Mouse (Mus musculus) limb, embryonic 12.5 days (tissue): ENCODE data around the gene Crtac1. TPM values are rescaled to one million over a fixed set of nuclear protein-coding genes. Genes with fewer than 3 reads are reported as not detected.
A peak's percentile ranks its signal among the peaks of the same experiment; 100 is the strongest.

Experiments
- ATAC-seq: fragments of 200-750 bp; cut with Nextera tagmentation; 2 replicates; pipeline ENCODE4 v1.8.0; 2017; ENCODE audit warnings: low read depth, moderate TSS enrichment; ENCODE audit not compliant: insufficient number of reproducible peaks, insufficient read depth, low FRiP score, low TSS enrichment
- H3K27ac ChIP-seq: fragments of 300-500 bp; sonication (generic); 2 replicates; pipeline ENCODE4 v1.5.1; 2016; ENCODE audit warnings: mild to moderate bottlenecking, moderate library complexity
- H3K27me3 ChIP-seq: fragments of 300-500 bp; sonication (generic); 2 replicates; pipeline ENCODE4 v1.6.1; 2016; ENCODE audit warnings: mild to moderate bottlenecking, moderate library complexity
- H3K36me3 ChIP-seq: fragments of 300-500 bp; sonication (generic); 2 replicates; pipeline ENCODE4 v1.6.1; 2016; ENCODE audit warnings: mild to moderate bottlenecking, moderate library complexity
- H3K4me1 ChIP-seq: fragments of 300-500 bp; sonication (generic); replicated peaks from 2 replicates; pipeline ENCODE4 v1.6.1; 2016
- H3K4me2 ChIP-seq: fragments of 300-500 bp; sonication (generic); 2 replicates; pipeline ENCODE4 v1.6.1; 2016; ENCODE audit warnings: mild to moderate bottlenecking, moderate library complexity
- H3K4me3 ChIP-seq: fragments of 300-500 bp; sonication (generic); replicated peaks from 2 replicates; pipeline ENCODE4 v1.5.1; 2016; ENCODE audit warnings: mild to moderate bottlenecking
- H3K9ac ChIP-seq: fragments of 300-500 bp; sonication (generic); replicated peaks from 2 replicates; pipeline ENCODE4 v1.6.1; 2016; ENCODE audit warnings: mild to moderate bottlenecking, moderate library complexity
- H3K9me3 ChIP-seq: fragments of 300-500 bp; sonication (generic); 2 replicates; pipeline ENCODE4 v1.6.1; 2016; ENCODE audit warnings: mild to moderate bottlenecking, moderate library complexity
- WGBS: fragments of 180-500 bp; shearing (Covaris S2); methylation state at CpG from one replicate; pipeline ENCODE4 v1.1.7; 2016; 5-methylcytosine and 5-hydroxymethylcytosine counted together
- polyA plus RNA-seq: library from polyadenylated mRNA; unstranded; fragments of >200 nt; fragmentation: Nextera tagmentation; extraction: Ambion mirVana; gene quantifications from 2 replicates; pipeline ENCODE4 v1.2.1, GENCODE M21; 2016

The Crtac1 gene
- 3.5 and 4.6 TPM in 2 replicates for polyA plus RNA-seq

DNA sequence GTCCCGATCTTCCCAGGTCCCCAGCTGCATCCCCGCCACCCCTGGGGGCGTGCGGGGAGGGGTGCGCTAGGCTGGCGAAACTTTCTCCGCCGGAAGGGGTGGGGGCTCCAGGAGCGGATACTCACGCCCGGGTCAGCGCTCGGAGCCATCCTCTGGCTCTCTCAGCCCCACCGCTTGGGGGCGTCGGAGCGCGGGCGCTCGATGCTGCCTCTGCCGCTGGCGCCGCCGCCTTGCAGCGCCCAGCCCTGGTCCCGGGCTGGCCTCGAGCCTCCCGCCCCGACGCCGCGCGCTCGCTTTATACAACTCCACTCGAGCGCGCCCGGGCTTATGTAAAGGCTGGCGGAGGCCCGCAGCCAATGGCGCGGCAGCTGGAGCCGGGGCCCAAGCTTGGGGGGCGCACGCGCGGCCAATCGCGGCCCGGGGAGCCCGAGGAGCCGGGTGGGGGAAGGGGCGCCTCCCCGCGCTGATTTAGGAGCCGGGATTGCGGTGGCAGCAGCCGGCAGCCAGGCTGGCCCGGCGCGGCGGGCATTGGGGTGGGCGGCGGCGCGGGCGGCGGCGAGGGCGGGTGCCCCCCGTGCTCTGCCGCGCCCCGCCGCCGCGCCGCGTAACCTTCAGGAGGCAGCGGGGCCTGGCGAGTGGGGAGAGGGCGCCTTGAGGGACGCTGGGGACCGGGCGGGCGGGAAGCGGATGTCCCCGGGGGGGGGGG is at the start of gene Crtac1:
Crtac1 (minus strand) TSS at position 299 of the 706 bp plus-strand sequence.
- peak; percentile 91 for ATAC-seq
- under 1% methylated on average over 58 of the region's 88 CpGs for WGBS
- Histone ChIP-seq H3K4me1 (peaks cover 13% of the 10 kb centered on the region), H3K9me3 (no peaks in the 10 kb centered on the region), H3K9ac (peak within 1 kb of the TSS; percentile 66), H3K27me3 (peaks cover 78% of the 10 kb centered on the region), H3K36me3 (no peaks in the 10 kb centered on the region), H3K27ac (no peak within 1 kb of the TSS), H3K4me2 (peak within 1 kb of the TSS; percentile 95), H3K4me3 (peak within 1 kb of the TSS; percentile 64)

DNA sequence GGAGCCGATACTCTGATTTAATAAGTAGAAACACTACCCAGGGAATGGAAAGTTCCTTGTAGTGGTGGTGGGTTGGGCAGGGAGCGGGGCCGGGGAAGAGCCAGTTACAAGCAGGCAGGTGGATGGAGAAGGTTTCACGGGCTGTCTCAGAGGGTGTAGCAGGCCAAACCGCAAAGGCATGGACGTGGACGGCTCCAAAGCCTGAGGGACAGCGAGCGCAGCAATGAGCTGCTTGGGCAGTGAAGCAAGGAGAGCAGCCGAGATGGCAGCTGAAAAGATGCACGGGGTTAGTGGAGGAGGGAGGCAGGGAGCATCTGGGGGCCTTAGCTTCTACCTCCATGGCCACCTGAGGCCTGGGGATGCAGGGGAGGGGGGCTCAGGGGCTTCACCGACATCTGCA is 46.7 kb upstream of the Crtac1 start:
- Histone ChIP-seq H3K4me2 (no peak overlapping the region), H3K9ac (no peak overlapping the region), H3K4me3 (no peak overlapping the region), H3K27me3 (no peaks in the 10 kb centered on the region; the same call in 1 of the 2 replicates), H3K4me1 (no peaks in the 10 kb centered on the region), H3K9me3 (no peaks in the 10 kb centered on the region), H3K36me3 (no peaks in the 10 kb centered on the region), H3K27ac (no peak overlapping the region)
- ATAC-seq = no peak
- WGBS = 54% methylated on average over 12 of the region's 12 CpGs

DNA sequence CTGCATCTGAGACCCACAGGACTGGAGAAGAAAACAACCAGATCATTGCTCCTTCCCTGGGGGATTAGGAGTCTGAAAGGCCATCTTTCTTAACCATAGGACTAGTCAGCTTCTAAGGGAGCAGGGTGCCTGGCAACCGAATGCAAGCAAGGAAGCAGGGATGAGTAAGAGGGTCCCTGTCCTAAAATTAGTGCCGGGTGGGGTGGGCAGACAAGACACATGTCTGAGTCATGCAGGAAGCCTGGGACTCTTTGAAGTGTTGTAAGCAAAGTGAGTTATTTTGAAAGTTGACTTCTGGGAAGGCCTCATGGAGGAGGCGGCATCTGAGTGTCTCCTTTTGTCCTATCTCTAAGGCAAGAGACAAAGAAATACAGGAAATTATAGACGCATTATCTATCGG is 46.2 kb upstream of the Crtac1 start:
- Histone ChIP-seq H3K27ac (no peak overlapping the region), H3K4me2 (no peak overlapping the region), H3K4me3 (no peak overlapping the region), H3K36me3 (no peaks in the 10 kb centered on the region), H3K9ac (no peak overlapping the region), H3K27me3 (no peaks in the 10 kb centered on the region; the same call in 1 of the 2 replicates), H3K9me3 (no peaks in the 10 kb centered on the region), H3K4me1 (no peaks in the 10 kb centered on the region)
- WGBS = 84% methylated on average over 5 of the region's 5 CpGs
- no peak for ATAC-seq

DNA sequence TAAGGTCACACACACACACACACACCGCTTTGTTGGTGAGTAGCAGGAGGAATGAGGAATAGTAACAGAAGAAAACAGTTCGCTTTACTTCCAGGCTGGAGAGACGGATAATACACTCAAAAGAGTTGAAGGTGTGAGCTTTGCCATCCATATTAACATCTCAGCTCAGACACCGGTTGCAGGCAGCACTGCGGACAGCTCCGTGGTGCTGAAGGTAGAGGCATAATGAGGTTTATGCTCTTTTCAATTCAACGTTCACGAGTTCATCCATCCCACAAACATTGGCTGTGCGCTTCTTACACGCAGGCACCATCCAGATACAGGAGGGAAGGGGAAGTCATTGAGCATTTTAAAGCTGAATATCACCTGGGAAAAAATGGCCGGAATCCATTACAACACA is 41.2 kb upstream of the Crtac1 start:
- Histone ChIP-seq H3K4me2 (no peak overlapping the region), H3K9me3 (no peaks in the 10 kb centered on the region), H3K36me3 (no peaks in the 10 kb centered on the region), H3K4me1 (no peaks in the 10 kb centered on the region), H3K27me3 (no peaks in the 10 kb centered on the region), H3K27ac (no peak overlapping the region), H3K4me3 (no peak overlapping the region), H3K9ac (no peak overlapping the region)
- WGBS = 27% methylated on average over 11 of the region's 11 CpGs
- no peak for ATAC-seq

DNA sequence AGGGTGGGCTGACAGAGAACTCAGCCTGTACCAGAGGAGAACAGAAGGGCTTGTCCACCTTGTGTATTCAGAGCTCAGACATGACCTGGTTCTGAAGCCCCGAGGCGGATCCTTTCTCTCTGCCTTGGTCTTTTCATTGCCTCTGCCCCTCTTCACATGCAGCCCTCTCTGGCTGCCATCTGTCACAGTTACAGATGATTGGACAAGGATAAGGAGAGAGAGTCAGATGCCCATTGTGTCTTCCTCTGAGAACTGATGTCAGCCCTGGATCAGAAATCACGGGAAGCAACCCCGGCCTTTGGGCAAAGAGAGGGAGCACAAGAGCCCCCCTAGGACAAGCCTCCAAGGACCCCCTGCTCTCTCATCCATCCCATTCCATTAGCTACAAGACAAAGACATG is 40.0 kb upstream of the Crtac1 start:
- no peak overlapping the region for H3K27ac ChIP-seq
- ATAC-seq = no peak
- no peaks in the 10 kb centered on the region for H3K9me3 ChIP-seq
- whole genome bisulfite sequencing = 92% methylated on average over 4 of the region's 4 CpGs
- no peaks in the 10 kb centered on the region for H3K4me1 ChIP-seq
- no peak overlapping the region for H3K4me3 ChIP-seq
- no peak overlapping the region for H3K9ac ChIP-seq
- no peaks in the 10 kb centered on the region for H3K36me3 ChIP-seq
- H3K27me3 ChIP-seq = no peaks in the 10 kb centered on the region
- no peak overlapping the region for H3K4me2 ChIP-seq

DNA sequence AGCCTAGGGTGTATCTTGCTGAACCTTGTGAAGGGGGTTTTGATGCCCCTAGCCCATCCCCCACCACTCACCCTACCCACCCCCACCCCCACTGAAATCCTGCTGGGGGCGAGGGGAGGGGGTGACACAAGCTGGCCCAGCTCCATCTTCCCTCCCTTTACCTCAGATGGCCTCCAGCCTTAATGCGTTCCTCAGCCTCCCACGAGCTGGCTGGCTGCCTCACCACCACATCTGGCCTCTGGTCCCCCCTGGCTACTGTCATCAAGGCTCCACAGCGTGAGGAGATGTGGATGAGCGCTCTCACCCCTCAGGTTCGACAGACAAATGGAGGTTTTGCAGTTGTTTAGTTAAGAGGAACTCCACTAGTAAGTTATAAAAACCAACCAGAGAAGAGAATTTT is 30.3 kb upstream of the Crtac1 start:
- Histone ChIP-seq H3K4me1 (peaks cover 9% of the 10 kb centered on the region), H3K4me2 (no peak overlapping the region), H3K27me3 (no peaks in the 10 kb centered on the region), H3K9me3 (no peaks in the 10 kb centered on the region), H3K27ac (no peak overlapping the region), H3K36me3 (no peaks in the 10 kb centered on the region), H3K4me3 (no peak overlapping the region), H3K9ac (no peak overlapping the region)
- no peak for ATAC-seq
- WGBS = 31% methylated on average over 6 of the region's 6 CpGs

DNA sequence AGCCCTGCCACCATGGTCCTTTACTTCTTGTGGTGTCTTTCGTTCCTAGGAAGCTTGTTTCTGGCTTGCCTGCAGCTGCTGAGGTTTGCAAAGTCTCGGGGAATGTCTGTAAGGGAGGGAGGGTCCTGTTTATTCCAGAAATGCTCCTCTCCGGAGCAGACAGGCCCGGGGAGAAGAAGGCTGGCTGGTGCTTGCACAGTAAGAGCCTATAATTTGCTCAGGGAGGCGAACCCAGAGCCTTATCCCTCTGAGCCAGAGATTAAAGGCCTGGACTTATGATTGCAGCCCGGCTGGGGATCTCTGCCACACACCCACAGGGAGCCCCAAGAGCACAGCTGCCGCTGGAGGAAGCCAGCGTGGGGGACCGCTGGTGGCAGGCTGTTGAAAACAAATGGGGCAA is 29.8 kb upstream of the Crtac1 start:
- no peak for ATAC-seq
- Histone ChIP-seq H3K4me3 (no peak overlapping the region), H3K27ac (no peak overlapping the region), H3K9me3 (no peaks in the 10 kb centered on the region), H3K27me3 (no peaks in the 10 kb centered on the region), H3K4me2 (no peak overlapping the region), H3K4me1 (peaks cover 9% of the 10 kb centered on the region), H3K9ac (no peak overlapping the region), H3K36me3 (no peaks in the 10 kb centered on the region)
- 31% methylated on average over 9 of the region's 9 CpGs for WGBS

DNA sequence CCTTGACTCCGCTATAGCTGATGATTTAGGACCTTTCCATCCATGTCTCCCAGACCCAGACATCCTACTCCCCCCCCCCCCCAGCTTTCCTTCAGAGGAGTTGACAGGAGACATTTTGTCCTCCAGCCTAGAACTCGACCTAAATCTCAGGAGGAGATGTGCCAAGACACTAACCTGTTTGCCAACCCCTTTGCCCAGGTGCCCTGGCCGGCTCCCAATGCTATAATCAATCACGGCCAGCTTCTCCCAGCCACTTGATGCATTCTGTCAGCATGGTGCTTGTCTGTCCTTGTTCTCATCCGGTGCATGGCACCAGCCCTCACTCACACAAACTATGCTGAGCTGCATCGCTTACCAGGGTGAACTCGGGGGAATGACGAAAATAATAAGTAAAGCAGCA is 27.9 kb upstream of the Crtac1 start:
- 88% methylated on average over 8 of the region's 8 CpGs for WGBS
- H3K4me1 ChIP-seq = peaks cover 9% of the 10 kb centered on the region
- ATAC-seq = no peak

DNA sequence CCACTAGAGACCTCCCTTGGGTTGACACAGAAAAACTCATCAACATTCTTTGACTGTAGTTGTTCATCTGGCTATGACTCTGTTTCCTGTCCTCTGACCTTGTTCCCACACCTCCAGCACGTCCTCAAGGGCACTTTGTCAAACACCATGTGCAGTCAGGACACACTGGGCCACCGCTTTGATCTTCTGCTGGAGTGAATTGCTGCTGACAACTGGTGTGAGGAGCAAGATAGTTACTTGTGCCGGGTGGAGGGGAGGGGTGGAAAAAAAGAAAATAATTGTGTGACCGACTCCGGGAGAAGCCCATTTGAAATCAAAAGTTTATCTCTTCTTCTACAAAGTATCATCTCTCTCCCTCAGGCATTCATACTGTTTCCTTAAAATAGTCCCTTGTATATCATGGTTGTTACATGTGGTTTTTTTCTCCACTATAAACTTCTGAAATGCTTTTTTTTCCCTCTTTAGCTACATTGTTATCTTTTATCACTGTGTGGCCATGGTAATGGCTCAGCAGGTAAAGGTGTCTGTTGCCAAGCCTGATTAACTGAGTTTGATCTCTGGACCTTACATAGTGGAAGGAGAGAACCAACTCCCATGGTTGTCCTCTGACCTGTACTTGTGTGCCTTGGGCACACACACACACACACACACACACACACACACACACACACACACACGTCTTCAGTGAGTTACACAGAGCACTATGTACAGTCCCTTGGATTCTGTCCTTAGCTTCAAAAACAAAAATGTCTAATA is 23.1 kb upstream of the Crtac1 start:
- Histone ChIP-seq H3K27ac (no peak overlapping the region), H3K27me3 (no peaks in the 10 kb centered on the region), H3K9ac (no peak overlapping the region), H3K4me2 (no peak overlapping the region), H3K4me1 (no peaks in the 10 kb centered on the region), H3K36me3 (no peaks in the 10 kb centered on the region), H3K9me3 (no peaks in the 10 kb centered on the region), H3K4me3 (no peak overlapping the region)
- WGBS = 45% methylated on average over 6 of the region's 6 CpGs
- ATAC-seq = no peak

More for the DNA sequence above, 27.9 kb upstream of the Crtac1 start:
- no peak overlapping the region for H3K9ac ChIP-seq
- no peak overlapping the region for H3K4me2 ChIP-seq
- H3K9me3 ChIP-seq = no peaks in the 10 kb centered on the region
- H3K27ac ChIP-seq = no peak overlapping the region
- no peaks in the 10 kb centered on the region for H3K36me3 ChIP-seq
- no peaks in the 10 kb centered on the region for H3K27me3 ChIP-seq
- no peak overlapping the region for H3K4me3 ChIP-seq

DNA sequence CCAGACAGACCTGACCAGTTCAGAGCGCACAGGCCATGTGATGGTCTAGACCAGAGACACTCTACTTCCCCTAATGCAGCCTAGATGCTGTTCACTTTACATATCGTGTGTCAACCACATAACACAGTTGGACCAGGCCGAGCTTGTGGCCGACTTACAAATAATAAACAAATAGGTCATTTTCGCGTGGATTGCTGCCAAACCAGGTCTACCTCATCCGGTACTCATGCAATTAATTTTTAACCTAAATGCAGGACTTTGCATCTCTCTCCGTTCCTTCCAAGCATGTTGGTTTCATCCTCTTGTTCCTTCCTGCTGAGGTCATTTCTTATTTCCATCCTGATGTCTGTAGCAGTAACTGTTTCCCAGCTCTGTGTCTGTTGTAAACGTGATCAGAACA is 22.4 kb upstream of the Crtac1 start:
- H3K27ac ChIP-seq = no peak overlapping the region
- no peak overlapping the region for H3K4me3 ChIP-seq
- no peaks in the 10 kb centered on the region for H3K36me3 ChIP-seq
- no peak overlapping the region for H3K9ac ChIP-seq
- H3K4me2 ChIP-seq = no peak overlapping the region
- H3K9me3 ChIP-seq = no peaks in the 10 kb centered on the region
- 88% methylated on average over 9 of the region's 9 CpGs for WGBS
- H3K4me1 ChIP-seq = no peaks in the 10 kb centered on the region
- ATAC-seq = no peak
- no peaks in the 10 kb centered on the region for H3K27me3 ChIP-seq

DNA sequence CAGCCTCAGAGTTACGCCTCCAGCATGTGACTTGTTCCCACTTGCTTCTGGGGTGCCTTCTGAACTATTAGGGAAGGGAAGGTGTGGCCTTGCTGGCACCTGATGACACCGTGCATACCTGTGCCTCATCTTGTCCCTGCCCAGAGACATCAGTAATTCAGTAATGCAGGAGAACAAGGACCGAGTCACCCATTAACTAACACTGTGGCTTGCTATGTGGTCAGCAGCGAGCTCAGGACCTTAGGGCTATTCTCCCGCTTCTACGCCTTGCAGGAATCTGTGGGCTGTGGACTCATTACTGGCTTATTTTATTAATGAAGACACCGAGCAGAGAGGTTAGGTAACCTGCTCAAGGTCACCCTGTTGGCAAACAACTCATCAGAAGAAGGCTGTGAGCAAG is 21.0 kb upstream of the Crtac1 start:
- Histone ChIP-seq H3K4me3 (no peak overlapping the region), H3K27me3 (no peaks in the 10 kb centered on the region), H3K9me3 (no peaks in the 10 kb centered on the region), H3K27ac (no peak overlapping the region), H3K9ac (no peak overlapping the region), H3K4me1 (no peaks in the 10 kb centered on the region), H3K4me2 (no peak overlapping the region), H3K36me3 (no peaks in the 10 kb centered on the region)
- no peak for ATAC-seq
- WGBS = 84% methylated on average over 7 of the region's 7 CpGs
